Mouse (Mus musculus): ENCODE measurements around the gene Gde1. TPM values are rescaled to one million over a fixed set of nuclear protein-coding genes. Genes with fewer than 3 reads are reported as not detected.

Gene Gde1
- total and polyA plus RNA-seq, 2 experiments from 2014 or later: 272 to 298 TPM

- H3K36me3 ChIP-seq (ENCODE audit: insufficient read depth, low read length): 0 out of 2 replicates have a peak, but pooled peaks cover 4% of the 10 kb centered on the region
- DNase-seq (ENCODE audit: low spot score) (no peak), ATAC-seq (ENCODE audit: low FRiP score) (no peak)
- peak overlapping the region; percentile 64 for H3K4me2 ChIP-seq (ENCODE audit: low read depth, low read length, poor library complexity, severe bottlenecking)
- peaks cover 5% of the 10 kb centered on the region; the same call in 1 of the 2 replicates for H3K4me1 ChIP-seq (ENCODE audit: insufficient read depth, low read length)
- WGBS: 76% methylated on average over 9 of the region's 9 CpGs
- H3K9ac ChIP-seq (replicated peaks; ENCODE audit: low read length, poor library complexity, severe bottlenecking): peak overlapping the region; percentile 83; the same call in 1 of the 2 replicates
- H3K9me3 ChIP-seq (ENCODE audit: low read length): no peaks in the 10 kb centered on the region
- TF ChIP-seq CTCF (IDR thresholded peaks at IDR 0.05): no peak
- peak overlapping the region; percentile 64 for H3K4me3 ChIP-seq (ENCODE audit: low read depth, low read length)
- no peaks in the 10 kb centered on the region for H3K27me3 ChIP-seq (ENCODE audit: insufficient read depth, low read length)
- peak overlapping the region; percentile 91; the same call in 1 of the 2 replicates for H3K27ac ChIP-seq (ENCODE audit: low read depth, low read length)
These were observed 1.4 kb downstream of the Gde1 start for GRCm38 (mm10) chr7:118704001-118704850.

GRCm38 (mm10) chr7:118703144-118703561 is 2.4 kb downstream of the Gde1 start:
- Histone ChIP-seq H3K9me3 (ENCODE audit: low read length) (no peaks in the 10 kb centered on the region), H3K4me1 (ENCODE audit: insufficient read depth, low read length) (peaks cover 5% of the 10 kb centered on the region; the same call in 1 of the 2 replicates), H3K4me3 (ENCODE audit: low read depth, low read length) (no peak overlapping the region), H3K27me3 (ENCODE audit: insufficient read depth, low read length) (no peaks in the 10 kb centered on the region), H3K4me2 (ENCODE audit: low read depth, low read length, poor library complexity, severe bottlenecking) (no peak overlapping the region; the same call in 1 of the 2 replicates), H3K36me3 (ENCODE audit: insufficient read depth, low read length) (0 out of 2 replicates have a peak, but pooled peaks cover 5% of the 10 kb centered on the region), H3K9ac (replicated peaks; ENCODE audit: low read length, poor library complexity, severe bottlenecking) (no peak overlapping the region), H3K27ac (ENCODE audit: low read depth, low read length) (no peak overlapping the region)
- 93% methylated on average over 15 of the region's 15 CpGs for WGBS
- ATAC-seq (ENCODE audit: low FRiP score): no peak
- no peak for DNase-seq (ENCODE audit: low spot score)
- TF ChIP-seq CTCF (IDR thresholded peaks at IDR 0.05): no peak

GRCm38 (mm10) chr7:118698882-118699281 is 6.7 kb downstream of the Gde1 start:
- ATAC-seq (ENCODE audit: low FRiP score): no peak
- no peak overlapping the region for H3K9ac ChIP-seq (replicated peaks; ENCODE audit: low read length, poor library complexity, severe bottlenecking)
- no peak overlapping the region for H3K4me3 ChIP-seq (ENCODE audit: low read depth, low read length)
- WGBS: 92% methylated on average over 9 of the region's 9 CpGs
- peaks cover 31% of the 10 kb centered on the region for H3K36me3 ChIP-seq (ENCODE audit: insufficient read depth, low read length)
- H3K9me3 ChIP-seq (ENCODE audit: low read length): no peaks in the 10 kb centered on the region
- TF ChIP-seq CTCF (IDR thresholded peaks at IDR 0.05): no peak
- DNase-seq (ENCODE audit: low spot score): no peak
- H3K27ac ChIP-seq (ENCODE audit: low read depth, low read length): no peak overlapping the region
- H3K4me2 ChIP-seq (ENCODE audit: low read depth, low read length, poor library complexity, severe bottlenecking): no peak overlapping the region
- H3K4me1 ChIP-seq (ENCODE audit: insufficient read depth, low read length): 0 out of 2 replicates have a peak, but pooled peaks cover 2% of the 10 kb centered on the region
- no peaks in the 10 kb centered on the region for H3K27me3 ChIP-seq (ENCODE audit: insufficient read depth, low read length)

- Histone ChIP-seq H3K9me3 (ENCODE audit: low read length) (no peaks in the 10 kb centered on the region), H3K27me3 (ENCODE audit: insufficient read depth, low read length) (no peaks in the 10 kb centered on the region), H3K36me3 (ENCODE audit: insufficient read depth, low read length) (peaks cover 38% of the 10 kb centered on the region), H3K9ac (replicated peaks; ENCODE audit: low read length, poor library complexity, severe bottlenecking) (no peak overlapping the region), H3K4me2 (ENCODE audit: low read depth, low read length, poor library complexity, severe bottlenecking) (no peak overlapping the region), H3K4me3 (ENCODE audit: low read depth, low read length) (no peak overlapping the region), H3K27ac (ENCODE audit: low read depth, low read length) (no peak overlapping the region), H3K4me1 (ENCODE audit: insufficient read depth, low read length) (no peaks in the 10 kb centered on the region)
- no peak for ATAC-seq (ENCODE audit: low FRiP score)
- TF ChIP-seq CTCF (IDR thresholded peaks at IDR 0.05): no peak
- DNase-seq (ENCODE audit: low spot score): no peak
- 78% methylated on average over 4 of the region's 4 CpGs for WGBS
These were observed 8.4 kb downstream of the Gde1 start for GRCm38 (mm10) chr7:118697168-118697567.

GRCm38 (mm10) chr7:118696146-118696545 is 9.4 kb downstream of the Gde1 start:
- TF ChIP-seq CTCF (IDR thresholded peaks at IDR 0.05): no peak
- no peaks in the 10 kb centered on the region for H3K9me3 ChIP-seq (ENCODE audit: low read length)
- DNase-seq (ENCODE audit: low spot score) (no peak), ATAC-seq (ENCODE audit: low FRiP score) (no peak)
- H3K4me3 ChIP-seq (ENCODE audit: low read depth, low read length): no peak overlapping the region
- WGBS: 94% methylated on average over 6 of the region's 6 CpGs
- no peaks in the 10 kb centered on the region for H3K27me3 ChIP-seq (ENCODE audit: insufficient read depth, low read length)
- no peak overlapping the region for H3K4me2 ChIP-seq (ENCODE audit: low read depth, low read length, poor library complexity, severe bottlenecking)
- H3K4me1 ChIP-seq (ENCODE audit: insufficient read depth, low read length): no peaks in the 10 kb centered on the region
- no peak overlapping the region for H3K27ac ChIP-seq (ENCODE audit: low read depth, low read length)
- H3K9ac ChIP-seq (replicated peaks; ENCODE audit: low read length, poor library complexity, severe bottlenecking): no peak overlapping the region
- H3K36me3 ChIP-seq (ENCODE audit: insufficient read depth, low read length): peaks cover 48% of the 10 kb centered on the region

- no peak for DNase-seq (ENCODE audit: low spot score)
- no peaks in the 10 kb centered on the region for H3K9me3 ChIP-seq (ENCODE audit: low read length)
- peaks cover 53% of the 10 kb centered on the region for H3K36me3 ChIP-seq (ENCODE audit: insufficient read depth, low read length)
- H3K27me3 ChIP-seq (ENCODE audit: insufficient read depth, low read length): no peaks in the 10 kb centered on the region
- no peaks in the 10 kb centered on the region for H3K4me1 ChIP-seq (ENCODE audit: insufficient read depth, low read length)
- H3K4me2 ChIP-seq (ENCODE audit: low read depth, low read length, poor library complexity, severe bottlenecking): no peak overlapping the region
- 95% methylated on average over 2 of the region's 2 CpGs for WGBS
- H3K27ac ChIP-seq (ENCODE audit: low read depth, low read length): no peak overlapping the region
- ATAC-seq (ENCODE audit: low FRiP score): no peak
- H3K9ac ChIP-seq (replicated peaks; ENCODE audit: low read length, poor library complexity, severe bottlenecking): no peak overlapping the region
- no peak overlapping the region for H3K4me3 ChIP-seq (ENCODE audit: low read depth, low read length)
- TF ChIP-seq CTCF (IDR thresholded peaks at IDR 0.05): no peak
These were observed 14.3 kb downstream of the Gde1 start for GRCm38 (mm10) chr7:118691287-118691686.
